Mouse (Mus musculus) megakaryocyte, embryonic 14.5 days (primary cell): ENCODE data around the gene Stox2. TPM values are rescaled to one million over a fixed set of nuclear protein-coding genes. Genes with fewer than 3 reads are reported as not detected.

Experiments used
- H3K27me3 ChIP-seq: replicated peaks from 2 replicates; pipeline ENCODE3; 2012; ENCODE audit warnings: inconsistent platforms
- H3K36me3 ChIP-seq: replicated peaks from 2 replicates; pipeline ENCODE3; 2012; ENCODE audit warnings: low read length, inconsistent platforms, mixed read lengths
- H3K4me1 ChIP-seq: 2 replicates; pipeline ENCODE4 v1.6.1; 2012; ENCODE audit warnings: inconsistent platforms
- H3K4me3 ChIP-seq: replicated peaks from 2 replicates; pipeline ENCODE3; 2012; ENCODE audit warnings: moderate library complexity, mild to moderate bottlenecking, inconsistent platforms
- H3K9me3 ChIP-seq: 2 replicates; pipeline ENCODE4 v1.6.1; 2012; ENCODE audit warnings: inconsistent platforms
- FLI1 ChIP-seq: IDR thresholded peaks from 2 replicates; pipeline ENCODE4 v1.6.1; 2012; ENCODE audit warnings: low read length, inconsistent platforms, mixed read lengths
- GATA1 ChIP-seq: IDR thresholded peaks from 3 replicates; pipeline ENCODE4 v1.6.1; 2012; ENCODE audit warnings: mixed read lengths, low read length, inconsistent platforms, borderline replicate concordance
- polyA plus RNA-seq: library from polyadenylated mRNA; stranded (reverse); fragments of >175 nt; gene quantifications from 2 replicates; pipeline ENCODE4 v1.2.3, GENCODE M21; 2012; ENCODE audit warnings: low replicate concordance; ENCODE audit not compliant: insufficient read depth

Stox2 gene
- polyA plus RNA-seq, 1 experiment: not detected

GRCm38 (mm10) chr8:47232081-47232480, 214.1 kb downstream of the Stox2 start:
- no peaks in the 10 kb centered on the region for H3K4me1 ChIP-seq
- no peaks in the 10 kb centered on the region for H3K27me3 ChIP-seq
- no peaks in the 10 kb centered on the region for H3K9me3 ChIP-seq
- H3K36me3 ChIP-seq: no peaks in the 10 kb centered on the region
- no peak for TF ChIP-seq GATA1
- no peak for TF ChIP-seq FLI1
- no peak overlapping the region for H3K4me3 ChIP-seq

DNA sequence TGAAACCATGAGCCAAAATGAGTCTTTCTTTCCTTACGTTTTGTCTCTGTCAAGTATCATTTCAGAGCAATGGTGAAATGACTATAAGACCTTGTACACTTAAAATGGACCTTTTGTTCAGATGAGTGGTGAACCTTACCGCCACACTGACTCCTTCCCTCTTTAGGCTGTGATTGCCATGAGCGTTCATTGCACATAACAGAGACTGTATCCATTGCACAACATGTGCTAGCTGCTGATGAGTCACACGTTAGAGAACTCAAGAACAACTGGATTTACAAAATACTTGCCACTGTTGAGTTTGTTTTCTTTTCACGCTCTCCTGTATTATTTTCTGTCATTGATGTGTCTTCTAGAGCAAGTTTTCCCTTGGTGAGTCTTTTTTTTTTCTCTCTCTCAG, 216.1 kb downstream of the Stox2 start:
- TF ChIP-seq GATA1: no peak
- TF ChIP-seq FLI1: no peak
- Histone ChIP-seq H3K36me3 (no peaks in the 10 kb centered on the region), H3K9me3 (peaks cover 3% of the 10 kb centered on the region; the same call in 1 of the 2 replicates), H3K4me1 (no peaks in the 10 kb centered on the region), H3K4me3 (no peak overlapping the region), H3K27me3 (no peaks in the 10 kb centered on the region)

- Histone ChIP-seq H3K36me3 (no peaks in the 10 kb centered on the region), H3K4me3 (no peak overlapping the region), H3K9me3 (peaks cover 3% of the 10 kb centered on the region; the same call in 1 of the 2 replicates), H3K4me1 (no peaks in the 10 kb centered on the region), H3K27me3 (no peaks in the 10 kb centered on the region)
- TF ChIP-seq FLI1: no peak
- TF ChIP-seq GATA1: no peak
Observed at GRCm38 (mm10) chr8:47221851-47222250, 224.3 kb downstream of the Stox2 start.

- TF ChIP-seq GATA1 (no peak), FLI1 (no peak)
- no peaks in the 10 kb centered on the region for H3K4me1 ChIP-seq
Observed at GRCm38 (mm10) chr8:47221191-47221590, 225.0 kb downstream of the Stox2 start.

GRCm38 (mm10) chr8:47220390-47220789, 225.8 kb downstream of the Stox2 start:
- Histone ChIP-seq H3K36me3 (no peaks in the 10 kb centered on the region), H3K4me3 (no peak overlapping the region), H3K9me3 (peaks cover 2% of the 10 kb centered on the region; the same call in 1 of the 2 replicates), H3K4me1 (no peaks in the 10 kb centered on the region), H3K27me3 (no peaks in the 10 kb centered on the region)
- no peak for TF ChIP-seq FLI1
- TF ChIP-seq GATA1: no peak

More at GRCm38 (mm10) chr8:47221191-47221590, 225.0 kb downstream of the Stox2 start:
- H3K27me3 ChIP-seq: no peaks in the 10 kb centered on the region
- H3K4me3 ChIP-seq: no peak overlapping the region
- H3K36me3 ChIP-seq: no peaks in the 10 kb centered on the region
- H3K9me3 ChIP-seq: peaks cover 3% of the 10 kb centered on the region; the same call in 1 of the 2 replicates

DNA sequence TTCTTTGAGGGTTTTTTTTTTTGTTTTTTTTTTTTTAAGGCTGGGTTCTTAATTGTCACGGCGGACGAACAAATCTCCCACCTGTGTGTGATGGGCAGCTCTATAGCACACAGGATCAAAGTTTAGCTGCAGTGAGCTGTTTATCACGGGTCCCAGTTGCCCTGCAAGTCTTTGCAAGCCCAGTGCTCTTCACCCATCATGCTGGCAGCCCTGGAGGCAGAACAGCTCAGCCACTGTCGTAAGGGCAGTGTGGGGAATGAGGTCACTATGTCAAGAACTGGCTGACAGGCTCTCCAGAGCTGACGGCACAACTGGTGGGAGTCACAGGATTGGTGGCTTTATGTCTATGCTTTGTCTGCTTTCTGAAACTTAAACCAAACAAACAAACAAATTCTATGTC, 227.6 kb downstream of the Stox2 start:
- Histone ChIP-seq H3K36me3 (no peaks in the 10 kb centered on the region), H3K4me3 (no peak overlapping the region), H3K27me3 (no peaks in the 10 kb centered on the region), H3K9me3 (no peaks in the 10 kb centered on the region), H3K4me1 (no peaks in the 10 kb centered on the region)
- no peak for TF ChIP-seq FLI1
- no peak for TF ChIP-seq GATA1

DNA sequence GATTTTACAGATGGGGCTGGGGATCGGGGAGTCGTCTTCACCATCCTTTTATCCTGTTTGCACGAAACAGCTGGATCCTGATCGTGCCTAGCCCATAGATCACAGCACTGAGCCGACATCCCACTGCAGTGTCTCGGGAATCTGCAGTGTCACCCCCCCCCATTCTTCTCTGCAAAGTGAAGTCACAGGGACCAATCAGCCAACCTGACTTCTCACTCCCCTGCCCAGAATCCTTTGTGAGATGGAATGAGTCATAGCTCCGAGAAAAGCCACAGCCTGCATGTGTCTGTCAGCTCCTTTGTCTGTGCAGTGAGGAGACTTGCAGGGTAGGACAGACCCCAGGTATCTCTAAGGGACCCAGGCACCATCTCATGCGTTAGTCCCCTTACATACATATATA, 228.1 kb downstream of the Stox2 start:
- Histone ChIP-seq H3K9me3 (no peaks in the 10 kb centered on the region), H3K36me3 (no peaks in the 10 kb centered on the region), H3K4me3 (no peak overlapping the region), H3K27me3 (no peaks in the 10 kb centered on the region), H3K4me1 (no peaks in the 10 kb centered on the region)
- TF ChIP-seq FLI1: no peak
- TF ChIP-seq GATA1: no peak

DNA sequence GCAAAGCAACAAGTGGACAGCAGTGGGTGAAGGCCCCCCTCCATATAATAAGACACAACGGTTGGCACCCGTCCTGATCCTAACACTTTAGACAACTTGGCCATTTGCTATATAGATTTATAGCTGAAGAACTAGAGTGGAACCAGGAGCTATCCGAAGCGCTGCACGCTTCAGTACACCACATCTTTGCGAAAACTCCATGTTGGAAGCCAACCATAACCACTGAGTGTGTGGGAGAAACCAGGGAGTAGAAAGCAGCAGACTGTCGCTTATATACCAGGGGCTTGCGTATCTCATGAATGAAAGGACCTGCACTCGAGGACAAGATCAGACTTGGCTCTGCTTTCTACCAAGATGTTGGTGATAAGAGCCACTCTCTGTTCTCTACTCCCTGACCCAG, 234.0 kb downstream of the Stox2 start:
- Histone ChIP-seq H3K4me1 (no peaks in the 10 kb centered on the region), H3K27me3 (no peaks in the 10 kb centered on the region), H3K9me3 (no peaks in the 10 kb centered on the region), H3K4me3 (no peak overlapping the region), H3K36me3 (no peaks in the 10 kb centered on the region)
- TF ChIP-seq GATA1: no peak
- TF ChIP-seq FLI1: no peak

DNA sequence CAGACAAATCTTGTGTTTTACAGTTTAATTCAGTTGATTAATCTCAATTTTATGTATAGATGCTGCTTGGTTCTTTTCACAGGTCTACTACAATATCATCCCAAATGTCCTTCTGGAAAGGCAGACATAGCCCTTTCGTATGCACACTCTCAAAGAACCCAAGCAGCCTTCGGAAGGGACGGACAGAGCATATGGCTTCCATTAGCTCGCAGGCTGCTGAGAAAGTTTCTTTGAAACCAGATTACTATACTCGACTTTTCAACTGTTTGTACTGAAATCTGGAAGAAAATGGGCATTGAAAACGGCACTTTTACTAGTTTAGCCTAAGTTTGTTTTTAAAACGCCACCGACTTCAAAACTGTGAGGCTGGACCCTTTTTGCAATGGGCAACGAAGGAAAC, 234.9 kb downstream of the Stox2 start:
- Histone ChIP-seq H3K9me3 (no peaks in the 10 kb centered on the region), H3K36me3 (no peaks in the 10 kb centered on the region), H3K4me3 (no peak overlapping the region), H3K27me3 (no peaks in the 10 kb centered on the region), H3K4me1 (no peaks in the 10 kb centered on the region)
- TF ChIP-seq GATA1 (no peak), FLI1 (no peak)

DNA sequence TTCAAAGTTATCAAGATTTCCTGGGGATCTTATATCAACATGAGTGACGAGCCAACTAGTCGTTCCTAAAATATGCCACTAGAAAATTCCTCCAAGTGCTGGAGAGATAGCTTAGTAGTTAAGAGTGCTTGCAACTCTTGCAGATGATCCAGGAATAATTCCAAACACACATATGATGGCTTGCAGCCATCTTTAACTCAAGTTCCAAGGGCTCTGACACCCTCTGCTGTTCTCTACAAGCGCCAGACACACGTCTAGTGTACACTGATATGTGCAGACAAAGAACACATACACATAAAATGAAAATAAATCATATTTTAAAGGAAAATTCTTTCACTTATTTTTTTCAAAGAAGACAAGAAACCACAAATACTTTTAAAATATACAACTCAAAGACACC, 237.9 kb downstream of the Stox2 start:
- H3K36me3 ChIP-seq: no peaks in the 10 kb centered on the region
- no peaks in the 10 kb centered on the region for H3K27me3 ChIP-seq

More for the DNA sequence above, 237.9 kb downstream of the Stox2 start:
- no peak for TF ChIP-seq GATA1
- TF ChIP-seq FLI1: no peak
- H3K9me3 ChIP-seq: peaks cover 8% of the 10 kb centered on the region
- no peak overlapping the region for H3K4me3 ChIP-seq
- H3K4me1 ChIP-seq: no peaks in the 10 kb centered on the region
